Mouse (Mus musculus) liver, embryonic 13.5 days (tissue): ENCODE results near the gene Taf12. TPM values are rescaled to one million over a fixed set of nuclear protein-coding genes. Genes with fewer than 3 reads are reported as not detected.

Source experiments
- polyA plus RNA-seq: library from polyadenylated mRNA; unstranded; fragments of >200 nt; fragmentation: Nextera tagmentation; extraction: Ambion mirVana; gene quantifications from 2 replicates; pipeline ENCODE4 v1.2.1, GENCODE M21; 2015

Gene Taf12
- polyA plus RNA-seq, 1 experiment from 2014 or later = 53.3 TPM

Other genes with a start within 250 kb of the Taf12 start
- gene Gm10300, start 199.7 kb upstream of the Taf12 start, polyA plus RNA-seq = 0.39 and 0.63 TPM in 2 replicates
- 147 and 193 TPM in 2 replicates for gene Epb41, start 199.1 kb upstream of the Taf12 start, polyA plus RNA-seq
- gene Oprd1, start 129.9 kb upstream of the Taf12 start, polyA plus RNA-seq = 0.05 TPM in 2 replicates
- 40.3 and 48.5 TPM in 2 replicates for gene Ythdf2, start 62.1 kb upstream of the Taf12 start, polyA plus RNA-seq
- gene Gmeb1, start 12.8 kb upstream of the Taf12 start, polyA plus RNA-seq = 16.9 and 17.3 TPM in 2 replicates
- gene Rab42, start 29.0 kb downstream of the Taf12 start, polyA plus RNA-seq = 0.44 and 1.2 TPM in 2 replicates
- gene Trnau1ap, start 55.2 kb downstream of the Taf12 start, polyA plus RNA-seq = 43.1 and 45.3 TPM in 2 replicates
- gene Rcc1, start 79.2 kb downstream of the Taf12 start, polyA plus RNA-seq = 79.4 and 80.2 TPM in 2 replicates
- 10.3 and 12.5 TPM in 2 replicates for gene Phactr4, start 148.1 kb downstream of the Taf12 start, polyA plus RNA-seq
- gene Med18, start 189.5 kb downstream of the Taf12 start, polyA plus RNA-seq = 17.1 and 19.7 TPM in 2 replicates
- gene Sesn2, start 236.1 kb downstream of the Taf12 start, polyA plus RNA-seq = 7.0 TPM in 2 replicates